Mouse (Mus musculus) hindbrain, embryonic 10.5 days (tissue): ENCODE data around the gene 3110021N24Rik. TPM values are rescaled to one million over a fixed set of nuclear protein-coding genes. Genes with fewer than 3 reads are reported as not detected.
A peak's percentile ranks its signal among the peaks of the same experiment; 100 is the strongest.

ENCODE experiments used
- DNase-seq: peaks from one replicate; pipeline ENCODE4 v3.0.0-alpha.2; 2017; ENCODE audit warnings: low spot score
- H3K27ac ChIP-seq: fragments of 300-500 bp; sonication (generic); 2 replicates; pipeline ENCODE4 v1.5.1; 2016; ENCODE audit warnings: mild to moderate bottlenecking, moderate library complexity
- H3K27me3 ChIP-seq: fragments of 300-500 bp; sonication (generic); 2 replicates; pipeline ENCODE4 v1.6.1; 2016; ENCODE audit warnings: mild to moderate bottlenecking; ENCODE audit not compliant: poor library complexity, insufficient read depth, severe bottlenecking
- H3K36me3 ChIP-seq: fragments of 300-500 bp; sonication (generic); 2 replicates; pipeline ENCODE4 v1.6.1; 2016; ENCODE audit warnings: mild to moderate bottlenecking, moderate library complexity
- H3K4me1 ChIP-seq: fragments of 300-500 bp; sonication (generic); replicated peaks from 2 replicates; pipeline ENCODE4 v1.6.1; 2016; ENCODE audit warnings: mild to moderate bottlenecking
- H3K4me3 ChIP-seq: fragments of 300-500 bp; sonication (generic); 2 replicates; pipeline ENCODE4 v1.5.1; 2016; ENCODE audit warnings: mild to moderate bottlenecking, moderate library complexity
- H3K9me3 ChIP-seq: fragments of 300-500 bp; sonication (generic); 2 replicates; pipeline ENCODE4 v1.6.1; 2016; ENCODE audit warnings: mild to moderate bottlenecking, moderate library complexity
- WGBS: fragments of 180-500 bp; shearing (Covaris S2); methylation state at CpG from one replicate; pipeline ENCODE4 v1.1.7; 2016; 5-methylcytosine and 5-hydroxymethylcytosine counted together
- polyA plus RNA-seq: library from polyadenylated mRNA; unstranded; fragments of >200 nt; fragmentation: Nextera tagmentation; extraction: Ambion mirVana; gene quantifications from 2 replicates; pipeline ENCODE4 v1.2.1, GENCODE M21; 2016

The 3110021N24Rik gene
- polyA plus RNA-seq, 1 experiment from 2014 or later = 1.6 TPM

DNA sequence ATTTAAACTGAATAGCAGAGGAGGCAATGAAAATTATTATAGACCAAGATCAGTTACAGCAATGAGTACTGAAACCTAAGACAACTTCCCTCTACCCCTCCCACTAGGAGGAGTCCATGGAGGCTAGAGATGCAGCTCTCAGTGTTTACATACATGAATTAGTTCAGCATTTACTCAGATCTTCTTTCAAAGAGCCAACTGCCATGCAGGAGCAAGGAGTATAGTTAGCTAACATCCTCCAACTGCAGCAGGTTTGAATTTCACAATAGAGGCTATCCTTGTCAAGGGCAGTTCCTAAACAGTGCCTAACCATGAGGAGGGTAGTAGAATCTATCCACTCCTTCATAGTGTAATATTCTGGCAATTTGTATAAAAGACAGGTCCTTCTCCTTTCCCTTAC is 49.1 kb downstream of the 3110021N24Rik start:
- no peak for DNase-seq
- Histone ChIP-seq H3K4me1 (no peaks in the 10 kb centered on the region), H3K27me3 (no peaks in the 10 kb centered on the region), H3K4me3 (no peak overlapping the region), H3K9me3 (no peaks in the 10 kb centered on the region), H3K27ac (no peak overlapping the region), H3K36me3 (0 out of 2 replicates have a peak, but pooled peaks cover 5% of the 10 kb centered on the region)

GRCm38 (mm10) chr4:108779763-108780056 is 60.3 kb downstream of the 3110021N24Rik start:
- H3K27me3 ChIP-seq = no peaks in the 10 kb centered on the region
- H3K4me1 ChIP-seq = peaks cover 24% of the 10 kb centered on the region
- H3K36me3 ChIP-seq = no peaks in the 10 kb centered on the region
- 0% methylated on average over 7 of the region's 7 CpGs for WGBS
- peak overlapping the region; percentile 76 for H3K4me3 ChIP-seq
- H3K9me3 ChIP-seq = no peaks in the 10 kb centered on the region
- DNase-seq = no peak
- peak overlapping the region; percentile 98 for H3K27ac ChIP-seq

DNA sequence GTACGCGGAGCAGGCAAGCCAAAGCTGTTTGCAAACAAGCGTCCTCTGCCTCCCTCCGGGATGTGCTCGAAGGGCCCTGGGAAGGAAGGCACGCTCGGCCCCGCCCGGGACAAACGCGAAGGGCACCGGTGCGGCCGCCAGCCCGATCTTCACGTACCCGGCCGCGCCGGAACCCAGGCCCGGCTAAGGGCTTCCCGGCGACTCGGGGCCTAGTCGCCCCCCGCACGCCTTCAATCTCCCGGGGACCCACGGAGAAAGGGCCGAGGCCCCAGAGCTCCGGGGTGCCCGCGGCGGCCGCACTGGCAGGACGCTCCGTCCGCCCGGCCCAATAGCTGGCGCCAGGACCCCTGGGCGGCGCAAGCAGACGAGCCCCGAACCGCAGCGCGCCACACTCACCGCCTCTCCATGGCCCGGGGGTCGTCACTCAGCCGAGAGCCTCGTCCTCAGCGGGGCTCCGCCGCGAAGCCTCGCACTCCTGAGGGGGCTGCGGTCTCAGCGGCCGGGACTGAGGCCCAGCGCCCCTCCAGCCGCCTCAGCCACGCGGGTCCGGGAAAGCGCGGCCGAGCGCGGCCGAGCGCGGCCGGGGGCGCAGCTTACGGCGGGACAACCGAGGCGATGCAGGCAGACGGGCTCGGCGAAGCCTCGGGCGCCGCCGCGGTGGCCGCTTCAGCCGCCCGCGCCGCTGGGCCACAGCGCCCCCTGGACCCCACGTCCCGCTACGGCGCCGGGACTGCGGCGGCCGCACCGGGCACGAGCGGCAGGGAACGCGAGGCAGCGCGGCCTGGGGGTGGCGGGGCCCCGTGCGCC is 60.8 kb downstream of the 3110021N24Rik start, which contains the start of gene Zfyve9:
Gene Zfyve9, minus strand, starts transcription at position 742 of the 807 bp plus-strand sequence.
- Histone ChIP-seq H3K9me3 (no peaks in the 10 kb centered on the region), H3K27ac (peak within 1 kb of the TSS; percentile 98), H3K4me1 (peaks cover 24% of the 10 kb centered on the region), H3K27me3 (no peaks in the 10 kb centered on the region), H3K36me3 (no peaks in the 10 kb centered on the region), H3K4me3 (peak within 1 kb of the TSS; percentile 76)
- peak; percentile 82 for DNase-seq
- under 1% methylated on average over 111 of the region's 111 CpGs for WGBS

- no peak for DNase-seq
- Histone ChIP-seq H3K9me3 (no peaks in the 10 kb centered on the region), H3K27ac (peak overlapping the region; percentile 98), H3K36me3 (no peaks in the 10 kb centered on the region), H3K4me3 (peak overlapping the region; percentile 76), H3K4me1 (peaks cover 24% of the 10 kb centered on the region), H3K27me3 (no peaks in the 10 kb centered on the region)
- under 1% methylated on average over 20 of the region's 20 CpGs for WGBS
Measured at GRCm38 (mm10) chr4:108780864-108781205, 61.4 kb downstream of the 3110021N24Rik start.

- Histone ChIP-seq H3K27me3 (no peaks in the 10 kb centered on the region), H3K9me3 (no peaks in the 10 kb centered on the region), H3K4me1 (peaks cover 24% of the 10 kb centered on the region), H3K36me3 (no peaks in the 10 kb centered on the region), H3K27ac (no peak overlapping the region), H3K4me3 (peak overlapping the region; percentile 76)
- DNase-seq = no peak
- 56% methylated on average over 3 of the region's 3 CpGs for WGBS
Measured at GRCm38 (mm10) chr4:108781596-108781995, 62.1 kb downstream of the 3110021N24Rik start.

GRCm38 (mm10) chr4:108782421-108783085 is 63.1 kb downstream of the 3110021N24Rik start:
- Histone ChIP-seq H3K4me1 (peaks cover 24% of the 10 kb centered on the region), H3K4me3 (no peak overlapping the region), H3K9me3 (no peaks in the 10 kb centered on the region), H3K36me3 (no peaks in the 10 kb centered on the region), H3K27ac (no peak overlapping the region), H3K27me3 (no peaks in the 10 kb centered on the region)
- WGBS = 46% methylated on average over 8 of the region's 8 CpGs
- no peak for DNase-seq

DNA sequence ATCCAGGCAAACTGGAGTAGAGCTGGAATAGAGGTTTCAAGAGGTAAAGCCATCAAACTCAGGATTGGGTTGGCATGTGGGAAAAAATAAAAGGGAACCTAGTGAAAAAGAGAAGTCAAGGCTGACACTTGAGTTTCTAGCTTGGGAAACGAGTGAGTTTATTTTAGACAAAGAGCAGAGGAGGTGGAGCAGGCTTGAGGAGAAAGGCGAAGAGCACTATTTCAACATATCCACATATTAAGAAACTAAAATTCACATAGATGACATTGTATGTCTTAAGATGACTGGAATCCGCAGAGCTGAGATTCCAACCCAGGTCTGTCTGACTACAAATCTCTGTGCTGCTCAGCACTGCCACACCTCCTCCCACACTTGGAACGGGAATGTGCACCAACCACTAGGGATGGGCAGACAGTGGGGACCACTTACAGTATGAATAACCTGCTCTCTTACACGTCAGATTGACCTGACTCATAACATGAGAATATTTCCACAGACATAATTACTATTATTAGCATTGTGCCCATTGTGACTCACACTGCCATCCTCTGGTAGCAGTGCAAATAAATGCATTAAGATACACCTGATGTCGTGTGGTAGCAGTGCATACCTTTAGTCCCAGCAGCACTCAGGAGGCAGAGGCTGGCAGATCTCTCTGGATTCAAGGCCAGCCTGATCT is 69.9 kb downstream of the 3110021N24Rik start:
- no peak for DNase-seq
- Histone ChIP-seq H3K27me3 (no peaks in the 10 kb centered on the region), H3K9me3 (no peaks in the 10 kb centered on the region), H3K36me3 (no peaks in the 10 kb centered on the region), H3K27ac (no peak overlapping the region), H3K4me3 (no peak overlapping the region), H3K4me1 (no peaks in the 10 kb centered on the region)
- WGBS = 84% methylated on average over 6 of the region's 6 CpGs

DNA sequence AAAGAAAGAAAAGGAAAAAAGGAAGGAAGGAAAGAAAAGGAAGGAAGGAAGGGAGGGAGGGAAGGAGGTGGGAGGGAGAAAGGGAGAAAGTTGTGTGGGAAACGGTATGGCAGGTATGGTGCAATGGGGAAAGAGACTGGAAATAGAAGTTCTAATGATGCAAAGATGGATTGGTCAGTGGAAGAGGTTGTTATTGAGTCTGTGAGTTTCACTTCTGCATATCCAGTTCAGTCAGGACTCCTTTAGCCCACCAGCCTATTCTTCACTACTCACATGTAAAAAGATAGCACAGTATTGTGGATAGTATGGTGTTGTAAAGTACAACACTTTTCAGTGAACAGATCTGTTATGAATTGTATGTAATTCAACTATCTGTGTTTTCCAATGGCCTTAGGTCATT is 71.1 kb downstream of the 3110021N24Rik start:
- Histone ChIP-seq H3K27ac (no peak overlapping the region), H3K9me3 (no peaks in the 10 kb centered on the region), H3K4me3 (no peak overlapping the region), H3K27me3 (no peaks in the 10 kb centered on the region), H3K36me3 (no peaks in the 10 kb centered on the region), H3K4me1 (no peaks in the 10 kb centered on the region)
- DNase-seq = no peak
- WGBS = 68% methylated on average over 1 of the region's 1 CpGs

- 82% methylated on average over 1 of the region's 1 CpGs for WGBS
- Histone ChIP-seq H3K4me1 (peaks cover 18% of the 10 kb centered on the region), H3K36me3 (no peaks in the 10 kb centered on the region), H3K27ac (no peak overlapping the region), H3K27me3 (no peaks in the 10 kb centered on the region), H3K9me3 (no peaks in the 10 kb centered on the region), H3K4me3 (no peak overlapping the region)
- no peak for DNase-seq
Measured at GRCm38 (mm10) chr4:108793941-108794340, 74.5 kb downstream of the 3110021N24Rik start.

DNA sequence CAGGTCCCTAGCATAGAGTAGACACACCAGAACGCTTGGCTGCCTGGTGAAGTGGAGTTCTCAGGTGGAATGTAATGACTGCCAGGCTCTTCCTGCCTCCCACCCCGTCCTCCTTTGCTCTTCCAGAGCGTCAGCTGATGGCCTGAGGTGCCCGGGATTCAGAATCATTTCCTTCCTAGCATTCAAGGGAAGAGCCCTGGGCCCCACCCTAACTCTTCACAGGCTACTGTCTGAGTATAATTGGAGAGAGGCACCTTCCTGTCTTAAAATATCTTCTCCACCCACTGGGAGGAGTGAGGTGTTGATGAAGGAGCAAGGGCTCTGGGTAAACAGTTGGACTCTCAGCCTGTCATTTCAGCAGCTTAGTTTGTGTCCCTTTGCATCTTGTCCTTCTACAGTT is 77.3 kb downstream of the 3110021N24Rik start:
- H3K9me3 ChIP-seq = no peaks in the 10 kb centered on the region

DNA sequence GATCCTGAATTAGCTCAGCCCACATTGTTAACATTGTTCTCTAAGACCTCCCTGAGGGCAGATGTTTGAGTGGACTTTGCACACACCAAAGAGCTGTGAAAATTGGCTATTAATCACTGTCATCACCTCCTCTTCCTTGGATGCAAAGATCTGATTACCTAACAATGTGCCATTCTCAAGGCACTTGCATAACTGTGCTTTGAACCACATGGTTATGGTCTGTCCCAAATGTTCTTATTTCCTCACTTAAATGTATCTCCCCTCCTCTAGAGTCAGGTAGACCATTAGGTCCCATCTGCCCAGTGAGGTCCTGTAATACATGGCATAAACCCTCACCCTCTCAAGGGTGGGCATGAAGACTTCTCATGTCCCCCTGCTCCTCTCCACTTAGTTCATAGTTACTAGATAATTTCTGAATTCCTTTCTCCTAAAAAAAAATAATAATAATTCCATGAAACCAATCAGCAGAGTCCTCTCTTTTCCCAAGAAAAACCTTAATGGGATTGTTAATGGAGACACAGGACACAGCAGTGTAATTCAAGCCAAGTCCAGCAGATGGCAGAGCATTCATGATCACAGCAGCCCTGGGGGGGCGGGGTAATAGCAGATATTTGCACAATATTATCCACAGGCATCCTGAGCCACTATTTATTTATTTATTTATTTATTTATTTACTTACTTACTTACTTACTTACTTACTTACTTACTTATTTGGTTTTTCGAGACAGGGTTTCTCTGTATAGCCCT is 78.8 kb downstream of the 3110021N24Rik start:
- DNase-seq = peak; percentile 49
- Histone ChIP-seq H3K4me3 (no peak overlapping the region), H3K4me1 (peaks cover 18% of the 10 kb centered on the region), H3K36me3 (no peaks in the 10 kb centered on the region), H3K27ac (no peak overlapping the region), H3K27me3 (no peaks in the 10 kb centered on the region), H3K9me3 (no peaks in the 10 kb centered on the region)
- 56% methylated on average over 2 of the region's 2 CpGs for WGBS

More for the DNA sequence above, 77.3 kb downstream of the 3110021N24Rik start:
- Histone ChIP-seq H3K4me3 (no peak overlapping the region), H3K36me3 (no peaks in the 10 kb centered on the region), H3K27me3 (no peaks in the 10 kb centered on the region), H3K27ac (no peak overlapping the region; the same call in 1 of the 2 replicates), H3K4me1 (peaks cover 18% of the 10 kb centered on the region)
- 57% methylated on average over 4 of the region's 4 CpGs for WGBS
- DNase-seq = no peak

GRCm38 (mm10) chr4:108803535-108803934 is 84.1 kb downstream of the 3110021N24Rik start:
- H3K27me3 ChIP-seq = no peaks in the 10 kb centered on the region
- WGBS = 81% methylated on average over 2 of the region's 2 CpGs
- no peak overlapping the region for H3K4me3 ChIP-seq
- H3K9me3 ChIP-seq = no peaks in the 10 kb centered on the region
- H3K4me1 ChIP-seq = no peaks in the 10 kb centered on the region
- H3K36me3 ChIP-seq = no peaks in the 10 kb centered on the region
- H3K27ac ChIP-seq = no peak overlapping the region
- no peak for DNase-seq
